Comparison of ENCODE assay signal across 23 mouse cellular contexts in the genomic region with DNA sequence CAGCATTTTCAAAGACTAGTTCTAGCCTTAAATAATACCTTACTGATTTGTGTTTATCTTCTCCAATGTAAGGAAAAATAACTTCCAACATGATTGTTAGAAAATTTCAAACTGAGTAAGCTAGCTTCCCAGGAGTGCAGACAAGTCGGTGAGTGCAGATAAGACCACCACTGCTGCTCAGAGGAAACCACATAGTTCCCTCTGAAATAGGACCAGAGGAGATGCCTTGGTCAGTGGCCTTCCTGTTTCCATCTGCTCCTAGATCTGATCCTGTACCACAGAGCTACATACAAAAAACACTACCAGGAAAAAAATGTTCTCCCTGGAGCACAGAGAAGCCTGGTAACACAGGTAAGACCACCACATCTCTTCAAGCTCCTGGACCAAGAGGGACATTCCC. TPM values are rescaled to one million over a fixed set of nuclear protein-coding genes. Genes with fewer than 3 reads are reported as not detected.
"Had no signal": no experiment of that assay in that cellular context is flagged by ENCODE, and none has a peak within 500 bp of the region (broad histone marks: within the 10 kb centered on the region; RNA-seq: fewer than 3 reads in every experiment).

No protein-coding gene starts in this region.

- ATAC-seq: hindbrain, embryonic 16.5 days; inflammation-experienced regulatory T-cells, adult 6 months; intestine, embryonic 15.5 days; intestine, postnatal 0 days had no signal

- DNase-seq: gastrocnemius, adult 2 months; gastrocnemius, postnatal 10 days; gastrocnemius, postnatal 25 days; heart, adult 18-20 months; heart, postnatal 10 days; kidney, adult 2 months; kidney, postnatal 10 days; kidney, postnatal 25 days; kidney, postnatal 4 days; liver; liver, embryonic 13.5 days had no signal

RNA-seq across cellular contexts. Expression of gene Crisp3, which starts 10.4 kb away (rescaled TPM):
- total RNA-seq: gastrocnemius, adult 2 months; gastrocnemius, postnatal 10 days; gastrocnemius, postnatal 25 days; heart, adult 18-20 months; heart, adult 8-10 months; heart, postnatal 10 days; heart, postnatal 25 days; layer of hippocampus, adult 2 months; layer of hippocampus, postnatal 10 days; layer of hippocampus, postnatal 25 days; left cerebral cortex, adult 2 months; left cerebral cortex, postnatal 14 days; left cerebral cortex, postnatal 36 days had no signal

RNA-seq across cellular contexts. Expression of gene Pgk2, which starts 44.0 kb away (rescaled TPM):
- total RNA-seq: gastrocnemius, adult 2 months; gastrocnemius, postnatal 10 days; gastrocnemius, postnatal 25 days; heart, adult 18-20 months; heart, adult 8-10 months; heart, postnatal 10 days; heart, postnatal 25 days; layer of hippocampus, adult 2 months; layer of hippocampus, postnatal 10 days; layer of hippocampus, postnatal 25 days; left cerebral cortex, adult 2 months; left cerebral cortex, postnatal 14 days; left cerebral cortex, postnatal 36 days had no signal
